Mouse (Mus musculus) embryonic fibroblast, embryonic 13.5 days (primary cell): ENCODE results near the gene 1700003E16Rik.

Experiments
- CTCF ChIP-seq: IDR thresholded peaks from 2 replicates; pipeline ENCODE4 v1.5.1; 2011; ENCODE audit warnings: mild to moderate bottlenecking, control low read depth, low read length, moderate library complexity, borderline replicate concordance; ENCODE audit not compliant: insufficient read depth
- POLR2A ChIP-seq: IDR thresholded peaks from 2 replicates; pipeline ENCODE4 v1.6.1; 2011; ENCODE audit warnings: low read depth, mild to moderate bottlenecking, control low read depth, low read length, moderate library complexity

DNA sequence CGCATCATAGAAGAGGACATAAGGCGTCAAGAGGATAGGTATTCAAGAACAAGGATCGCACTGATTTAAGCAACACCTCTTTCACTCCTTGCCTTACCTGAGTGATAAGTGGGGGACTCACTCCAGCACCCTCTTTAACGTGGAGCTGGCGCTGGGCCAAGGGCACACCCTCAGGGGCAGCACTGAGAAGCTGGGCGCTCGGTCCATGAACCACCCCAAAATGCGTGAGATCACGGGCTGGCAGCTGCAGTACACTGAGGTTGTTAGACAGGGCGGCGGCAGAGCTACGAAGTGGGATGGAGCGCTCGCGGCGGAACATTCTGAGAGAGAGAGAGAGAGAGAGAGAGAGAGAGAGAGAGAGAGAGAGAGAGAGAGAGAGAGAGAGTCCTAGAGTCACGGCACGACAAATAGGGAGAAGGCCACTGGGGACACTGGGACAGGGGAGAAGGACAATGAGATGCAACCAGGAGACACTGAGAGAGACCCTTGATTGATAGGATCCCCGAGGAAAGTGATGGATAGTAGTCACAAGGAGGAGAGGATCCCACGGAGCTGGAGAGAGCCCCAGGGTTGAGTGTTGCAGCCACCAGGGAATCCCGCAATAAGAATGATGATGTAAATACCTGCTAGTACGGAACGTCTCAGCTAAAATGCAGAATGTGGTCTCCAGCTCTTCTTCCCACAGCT is 509 bp upstream of the 1700003E16Rik start:
- TF ChIP-seq CTCF (no peak), POLR2A (no peak)
